Mouse (Mus musculus) liver, embryonic 15.5 days (tissue): Measurements from ENCODE around the gene Aurkb. TPM values are rescaled to one million over a fixed set of nuclear protein-coding genes. Genes with fewer than 3 reads are reported as not detected.
"Not testable (repeated sequence)": the region's sequence is repeated elsewhere in the genome, so short reads cannot be mapped to it uniquely, and the experiment has no call there.

ENCODE experiments used
- ATAC-seq: fragments of 200-750 bp; cut with Nextera tagmentation; 2 replicates; pipeline ENCODE4 v1.8.0; 2017; ENCODE audit warnings: moderate number of reproducible peaks, mild to moderate bottlenecking, moderate library complexity; ENCODE audit not compliant: insufficient read depth
- H3K27ac ChIP-seq: fragments of 300-500 bp; sonication (generic); replicated peaks from 2 replicates; pipeline ENCODE4 v1.5.1; 2015; ENCODE audit warnings: mild to moderate bottlenecking, inconsistent platforms
- H3K27me3 ChIP-seq: fragments of 300-500 bp; sonication (generic); 2 replicates; pipeline ENCODE4 v1.6.1; 2015; ENCODE audit warnings: mild to moderate bottlenecking, inconsistent platforms
- H3K36me3 ChIP-seq: fragments of 300-500 bp; sonication (generic); replicated peaks from 2 replicates; pipeline ENCODE4 v1.6.1; 2015; ENCODE audit warnings: moderate library complexity, mild to moderate bottlenecking, inconsistent platforms
- H3K4me1 ChIP-seq: fragments of 300-500 bp; sonication (generic); replicated peaks from 2 replicates; pipeline ENCODE4 v1.6.1; 2015; ENCODE audit warnings: inconsistent platforms
- H3K4me2 ChIP-seq: fragments of 300-500 bp; sonication (generic); 2 replicates; pipeline ENCODE4 v1.6.1; 2015; ENCODE audit warnings: moderate library complexity, mild to moderate bottlenecking, inconsistent platforms
- H3K4me3 ChIP-seq: fragments of 300-500 bp; sonication (generic); replicated peaks from 2 replicates; pipeline ENCODE4 v1.5.1; 2015; ENCODE audit warnings: mild to moderate bottlenecking, inconsistent platforms
- H3K9ac ChIP-seq: fragments of 300-500 bp; sonication (generic); 2 replicates; pipeline ENCODE4 v1.6.1; 2015; ENCODE audit warnings: moderate library complexity, mild to moderate bottlenecking, inconsistent platforms
- H3K9me3 ChIP-seq: fragments of 300-500 bp; sonication (generic); replicated peaks from 2 replicates; pipeline ENCODE4 v1.6.1; 2016; ENCODE audit warnings: inconsistent platforms
- WGBS: fragments of 180-500 bp; shearing (Covaris S2); methylation state at CpG from one replicate; pipeline ENCODE4 v1.1.7; 2015; ENCODE audit warnings: mixed read lengths; ENCODE audit not compliant: insufficient replicate concordance; 5-methylcytosine and 5-hydroxymethylcytosine counted together
- polyA plus RNA-seq: library from polyadenylated mRNA; unstranded; fragments of >200 nt; fragmentation: Nextera tagmentation; extraction: Ambion mirVana; gene quantifications from 2 replicates; pipeline ENCODE4 v1.2.1, GENCODE M21; 2015

Aurkb gene
- polyA plus RNA-seq, 1 experiment from 2014 or later, result 111 TPM

DNA sequence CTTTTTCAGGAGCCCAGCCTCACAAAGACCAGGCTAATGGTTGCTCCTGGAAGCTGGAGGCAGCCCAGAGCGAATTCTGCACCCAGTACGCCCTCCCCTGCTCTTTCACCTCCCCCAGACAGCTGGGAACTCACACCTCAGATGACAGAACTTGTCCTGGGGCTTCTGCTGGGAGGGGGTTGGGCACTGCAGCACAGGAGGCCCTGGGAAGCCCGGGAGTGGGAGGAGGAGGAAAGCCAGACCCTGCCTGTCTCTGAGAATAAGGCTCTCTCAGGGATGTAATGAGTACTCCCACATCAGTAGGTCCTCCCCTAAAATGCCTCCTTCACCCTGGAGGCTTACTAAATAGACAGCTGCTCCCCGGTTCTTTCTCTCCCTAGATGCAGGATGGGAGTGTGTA lies 41.6 kb downstream of the Aurkb start:
- H3K27me3 ChIP-seq, result peaks cover 6% of the 10 kb centered on the region; the same call in 1 of the 2 replicates
- no peak for ATAC-seq
- H3K4me2 ChIP-seq, result no peak overlapping the region
- H3K36me3 ChIP-seq, result peaks cover 27% of the 10 kb centered on the region
- H3K27ac ChIP-seq, result no peak overlapping the region; the same call in 1 of the 2 replicates
- H3K4me3 ChIP-seq, result no peak overlapping the region
- 47% methylated on average over 4 of the region's 4 CpGs for WGBS
- no peaks in the 10 kb centered on the region for H3K9me3 ChIP-seq
- H3K4me1 ChIP-seq, result peaks cover 38% of the 10 kb centered on the region
- H3K9ac ChIP-seq, result no peak overlapping the region

DNA sequence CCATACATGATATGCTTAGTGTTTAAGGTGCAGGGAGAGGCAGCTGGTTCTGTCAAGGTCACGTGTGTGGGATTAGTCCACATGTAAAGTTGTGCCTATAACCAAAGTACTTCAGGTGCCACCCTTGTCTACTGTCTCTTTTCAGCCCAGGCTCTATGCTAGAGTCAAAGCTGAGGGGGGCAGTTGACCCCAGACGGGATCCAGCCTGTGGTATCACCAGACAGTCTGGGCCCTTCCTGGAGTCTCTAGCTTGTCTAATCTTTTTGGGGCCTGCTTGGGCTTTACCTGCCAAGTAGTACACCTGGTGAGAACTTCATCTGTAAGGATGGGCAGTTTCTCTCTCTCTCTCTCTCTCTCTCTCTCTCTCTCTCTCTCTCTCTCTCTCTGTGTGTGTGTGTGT lies 42.1 kb downstream of the Aurkb start:
- ATAC-seq, result no peak
- WGBS, result 50% methylated on average over 2 of the region's 2 CpGs
- H3K27ac ChIP-seq, result no peak overlapping the region; the same call in 1 of the 2 replicates
- peak overlapping the region; percentile 82 for H3K4me2 ChIP-seq
- H3K36me3 ChIP-seq, result peaks cover 31% of the 10 kb centered on the region
- peaks cover 5% of the 10 kb centered on the region; the same call in 1 of the 2 replicates for H3K27me3 ChIP-seq
- no peaks in the 10 kb centered on the region for H3K9me3 ChIP-seq
- peaks cover 43% of the 10 kb centered on the region for H3K4me1 ChIP-seq
- H3K4me3 ChIP-seq, result no peak overlapping the region
- H3K9ac ChIP-seq, result no peak overlapping the region

DNA sequence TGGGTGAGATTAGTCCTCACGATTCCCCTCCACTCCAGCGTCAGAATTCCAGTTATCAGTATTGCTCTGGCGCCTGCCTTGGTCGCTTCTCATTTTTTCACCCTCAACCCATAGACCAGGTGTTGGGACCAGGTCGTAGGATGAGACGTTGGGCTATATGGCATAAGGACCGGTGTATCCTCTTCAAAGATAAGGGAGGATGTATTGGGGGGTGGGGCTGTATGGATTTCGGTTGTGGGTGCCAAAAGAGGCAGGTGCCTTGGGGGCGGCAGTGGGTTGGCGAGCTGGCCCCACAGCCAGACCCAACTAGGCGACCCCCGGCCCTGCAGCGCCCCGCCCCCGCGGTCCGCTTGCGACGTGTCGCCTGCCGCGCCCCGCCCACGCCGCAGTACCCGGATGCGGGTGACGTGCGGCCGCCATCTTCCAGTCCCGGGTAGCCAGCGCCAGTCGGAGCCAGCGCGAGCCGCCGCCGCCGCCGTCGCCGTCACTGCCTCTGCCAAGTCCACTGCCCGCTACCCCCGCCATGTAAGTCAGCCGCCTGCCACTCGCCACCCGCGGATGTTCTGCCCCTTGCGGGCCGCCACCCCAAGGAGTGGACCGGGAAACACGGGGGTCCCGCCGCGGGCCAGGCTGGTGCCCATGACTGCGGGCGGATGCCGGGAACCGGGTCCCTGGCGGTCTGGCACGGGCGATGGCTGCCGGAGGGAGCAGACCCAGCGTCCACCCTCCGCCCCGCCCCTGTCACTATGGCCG lies 42.8 kb downstream of the Aurkb start, which contains the start of gene Vamp2:
Vamp2 (plus strand) TSS at position 388 of the 753 bp plus-strand sequence.
- WGBS, result 1% methylated on average over 65 of the region's 67 CpGs
- H3K4me1 ChIP-seq, result peaks cover 47% of the 10 kb centered on the region
- H3K9ac ChIP-seq, result peak within 1 kb of the TSS; percentile 100

DNA sequence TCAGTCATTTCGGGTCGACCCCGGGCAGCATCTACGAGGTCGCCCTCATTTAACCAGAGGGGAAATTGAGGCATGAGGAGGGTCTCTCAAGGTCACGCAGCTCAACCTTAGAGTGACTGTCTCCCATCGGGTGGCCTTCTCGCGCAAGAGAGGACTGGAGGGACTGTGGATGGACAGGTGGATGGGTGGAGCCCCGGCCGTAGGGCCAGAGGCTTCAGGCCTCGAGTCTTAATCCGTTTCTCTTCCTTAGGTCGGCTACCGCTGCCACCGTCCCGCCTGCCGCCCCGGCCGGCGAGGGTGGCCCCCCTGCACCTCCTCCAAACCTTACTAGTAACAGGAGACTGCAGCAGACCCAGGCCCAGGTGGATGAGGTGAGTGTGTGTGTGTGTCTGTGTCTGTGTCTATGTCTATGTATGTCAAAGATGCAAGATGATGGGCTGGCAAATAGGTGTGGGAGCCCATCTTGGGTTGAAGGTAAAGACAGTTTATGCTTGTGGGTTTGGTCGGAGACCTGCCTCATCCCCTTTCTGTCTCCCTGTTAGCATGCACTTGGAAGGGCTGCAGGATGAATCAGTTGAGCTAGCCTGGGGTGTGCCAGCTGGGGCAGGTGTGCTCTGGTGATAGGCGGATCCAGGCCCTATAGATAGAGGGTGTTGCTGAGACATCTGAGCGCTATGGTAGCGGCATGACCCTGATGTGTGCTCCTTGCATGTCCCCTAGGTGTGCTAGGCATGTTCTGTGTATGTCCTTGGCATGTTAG lies 43.6 kb downstream of the Aurkb start:
- Histone ChIP-seq H3K4me3 (peak overlapping the region; percentile 99), H3K4me1 (peaks cover 51% of the 10 kb centered on the region), H3K9me3 (no peaks in the 10 kb centered on the region), H3K4me2 (peak overlapping the region; percentile 82), H3K36me3 (peaks cover 34% of the 10 kb centered on the region), H3K27me3 (no peaks in the 10 kb centered on the region), H3K27ac (peak overlapping the region; percentile 94), H3K9ac (peak overlapping the region; percentile 100)
- peak; percentile 82 for ATAC-seq
- 5% methylated on average over 25 of the region's 25 CpGs for WGBS

More for the DNA sequence above, 42.8 kb downstream of the Aurkb start, which contains the start of gene Vamp2:
- peak within 1 kb of the TSS; percentile 82 for H3K4me2 ChIP-seq
- peak within 1 kb of the TSS; percentile 94 for H3K27ac ChIP-seq
- H3K27me3 ChIP-seq, result no peaks in the 10 kb centered on the region
- no peaks in the 10 kb centered on the region for H3K9me3 ChIP-seq
- ATAC-seq, result peak; percentile 57
- H3K36me3 ChIP-seq, result peaks cover 34% of the 10 kb centered on the region
- H3K4me3 ChIP-seq, result peak within 1 kb of the TSS; percentile 99

DNA sequence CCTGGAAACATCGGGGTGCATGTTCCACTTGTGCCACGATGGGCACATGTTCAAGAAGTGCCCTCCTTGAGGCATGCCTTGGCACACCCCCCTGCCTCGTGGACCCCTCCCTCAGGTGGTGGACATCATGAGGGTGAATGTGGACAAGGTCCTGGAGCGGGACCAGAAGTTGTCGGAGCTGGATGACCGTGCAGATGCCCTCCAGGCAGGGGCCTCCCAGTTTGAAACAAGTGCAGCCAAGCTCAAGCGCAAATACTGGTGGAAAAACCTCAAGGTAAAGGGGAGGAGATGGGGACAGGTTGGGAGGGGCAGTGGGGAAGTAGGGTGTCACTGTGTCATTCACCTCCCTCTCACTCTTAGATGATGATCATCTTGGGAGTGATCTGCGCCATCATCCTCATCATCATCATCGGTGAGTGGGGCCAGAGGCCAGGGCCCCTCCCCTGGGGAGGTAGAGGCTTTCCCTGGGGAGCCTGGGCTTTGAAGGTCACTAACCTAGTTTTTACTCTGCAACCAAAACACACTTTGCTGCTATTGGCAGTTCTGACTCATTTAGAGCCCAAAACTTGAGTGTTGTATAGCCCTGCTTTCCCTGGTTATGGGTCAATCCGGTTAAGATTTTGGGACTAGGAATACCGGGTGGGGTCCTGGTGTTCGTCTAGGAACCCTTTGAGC lies 44.3 kb downstream of the Aurkb start:
- Histone ChIP-seq H3K9me3 (no peaks in the 10 kb centered on the region), H3K9ac (peak overlapping the region; percentile 100), H3K4me2 (peak overlapping the region; percentile 82), H3K36me3 (peaks cover 34% of the 10 kb centered on the region), H3K4me1 (peaks cover 58% of the 10 kb centered on the region), H3K27ac (peak overlapping the region; percentile 94), H3K4me3 (peak overlapping the region; percentile 99), H3K27me3 (no peaks in the 10 kb centered on the region)
- 80% methylated on average over 12 of the region's 12 CpGs for WGBS
- ATAC-seq, result no peak

DNA sequence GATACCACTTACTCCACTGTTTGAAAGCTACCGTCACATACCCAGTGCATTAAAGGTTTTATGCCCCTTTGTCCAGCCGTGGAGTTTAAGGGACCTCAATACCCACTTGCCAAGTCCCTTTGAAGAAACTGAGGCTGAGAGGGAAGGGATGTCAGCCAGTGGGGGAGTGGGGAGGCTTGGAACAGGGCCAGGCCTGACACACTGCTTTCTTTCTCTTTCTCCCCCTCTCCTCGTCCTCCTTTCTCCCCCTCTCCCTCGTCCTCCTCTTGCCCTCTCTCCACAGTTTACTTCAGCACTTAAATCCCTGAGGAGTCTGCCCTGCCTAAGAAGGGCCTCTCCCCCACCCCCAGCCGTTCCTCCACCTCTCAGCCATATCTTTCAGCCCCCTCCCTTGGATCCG lies 44.9 kb downstream of the Aurkb start:
- Histone ChIP-seq H3K9ac (no peak overlapping the region), H3K4me2 (peak overlapping the region; percentile 82), H3K27ac (peak overlapping the region; percentile 94), H3K36me3 (peaks cover 34% of the 10 kb centered on the region), H3K4me3 (no peak overlapping the region; the same call in 1 of the 2 replicates), H3K27me3 (no peaks in the 10 kb centered on the region), H3K9me3 (no peaks in the 10 kb centered on the region), H3K4me1 (peaks cover 62% of the 10 kb centered on the region)
- no peak for ATAC-seq
- 70% methylated on average over 6 of the region's 6 CpGs for WGBS

DNA sequence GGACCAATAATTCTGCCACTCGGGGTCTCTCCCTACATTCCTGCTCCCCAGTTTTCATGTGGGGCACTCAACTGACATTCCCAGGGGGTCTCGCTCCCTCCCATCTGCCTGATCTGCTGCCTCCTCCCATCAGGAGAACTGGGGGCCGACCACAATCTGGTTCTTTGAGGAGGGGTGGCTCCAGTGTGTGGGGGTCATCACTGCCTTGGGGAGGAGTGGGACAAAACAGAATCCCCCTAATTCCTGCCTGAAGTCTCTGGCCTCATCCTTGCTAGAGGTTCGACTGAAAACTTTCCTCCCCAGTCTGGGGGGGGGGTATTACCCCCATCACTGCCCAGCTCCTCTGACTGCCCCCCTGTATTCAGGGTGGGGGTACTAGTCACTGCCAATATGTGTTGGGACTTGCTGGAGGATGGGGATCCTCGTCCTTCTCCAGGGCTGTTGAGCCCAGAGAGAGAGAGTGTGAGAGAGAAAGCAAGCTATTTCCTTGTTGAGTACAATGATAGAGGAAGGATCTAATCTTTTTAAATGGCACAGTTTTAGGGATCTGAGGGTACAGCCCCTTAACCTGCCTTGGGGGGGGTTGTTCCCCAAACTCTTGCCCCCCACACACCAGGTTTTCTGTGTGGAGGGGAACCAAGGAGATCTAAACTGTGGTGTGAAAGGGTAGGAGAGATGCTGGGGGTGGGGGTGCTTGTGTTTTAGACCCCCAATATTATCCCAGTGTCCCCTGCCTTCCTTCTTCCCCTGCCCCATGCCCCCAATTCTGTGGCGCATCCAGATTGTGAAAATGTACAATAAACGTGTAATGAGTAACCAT lies 46.3 kb downstream of the Aurkb start:
- WGBS, result 56% methylated on average over 7 of the region's 7 CpGs
- no peak overlapping the region; the same call in 1 of the 2 replicates for H3K27ac ChIP-seq
- no peak overlapping the region for H3K4me3 ChIP-seq
- no peaks in the 10 kb centered on the region for H3K27me3 ChIP-seq
- H3K36me3 ChIP-seq, result peaks cover 34% of the 10 kb centered on the region
- no peak overlapping the region for H3K4me2 ChIP-seq
- H3K4me1 ChIP-seq, result peaks cover 76% of the 10 kb centered on the region
- no peaks in the 10 kb centered on the region for H3K9me3 ChIP-seq
- no peak overlapping the region for H3K9ac ChIP-seq
- no peak for ATAC-seq

DNA sequence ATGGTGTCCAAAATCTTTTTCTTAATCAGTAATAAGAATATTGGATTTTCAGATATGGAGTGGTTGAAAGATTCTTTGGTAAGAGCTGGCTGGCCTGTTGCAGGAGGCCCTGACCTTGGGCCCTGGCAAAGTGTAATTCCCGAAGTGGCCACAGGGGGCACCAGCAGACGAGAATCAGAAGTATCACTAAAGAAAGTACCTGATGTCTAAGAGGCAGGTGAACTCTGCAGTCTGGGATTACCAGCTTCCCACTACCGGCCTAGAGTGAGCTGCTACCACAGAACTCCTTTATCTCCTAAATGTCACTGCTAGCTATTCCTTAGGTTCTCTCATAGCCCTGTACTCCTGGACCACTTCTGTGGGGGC lies 46.9 kb downstream of the Aurkb start:
- Histone ChIP-seq H3K27ac (no peak overlapping the region), H3K36me3 (peaks cover 34% of the 10 kb centered on the region), H3K4me3 (no peak overlapping the region), H3K9me3 (no peaks in the 10 kb centered on the region), H3K4me2 (no peak overlapping the region), H3K4me1 (peaks cover 82% of the 10 kb centered on the region), H3K9ac (no peak overlapping the region), H3K27me3 (no peaks in the 10 kb centered on the region)
- WGBS, result under 1% methylated on average over 3 of the region's 3 CpGs
- no peak for ATAC-seq

DNA sequence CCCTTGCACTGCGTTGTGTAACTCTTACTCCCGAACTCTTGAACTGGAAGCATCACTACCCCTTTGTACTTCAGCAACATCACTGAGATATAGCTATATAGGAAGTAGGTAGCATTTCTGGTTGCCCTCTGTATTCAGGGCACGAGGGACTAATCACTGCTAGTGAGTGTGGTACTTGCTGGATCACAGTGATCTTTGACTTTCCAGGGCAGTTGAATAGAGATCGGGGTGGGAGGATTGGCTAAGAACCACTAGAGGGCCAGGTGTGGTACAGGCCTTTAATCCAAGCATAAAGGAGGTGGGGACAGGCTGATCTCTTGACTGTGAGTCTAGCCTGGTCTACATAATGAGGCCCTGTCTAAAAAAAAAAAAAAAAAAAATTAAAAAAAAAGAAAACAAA lies 47.4 kb downstream of the Aurkb start:
- H3K36me3 ChIP-seq, result peaks cover 34% of the 10 kb centered on the region
- H3K27me3 ChIP-seq, result no peaks in the 10 kb centered on the region
- 74% methylated on average over 4 of the region's 4 CpGs for WGBS
- H3K9me3 ChIP-seq, result no peaks in the 10 kb centered on the region
- no peak overlapping the region for H3K27ac ChIP-seq
- no peak overlapping the region for H3K9ac ChIP-seq
- no peak for ATAC-seq
- peaks cover 87% of the 10 kb centered on the region for H3K4me1 ChIP-seq
- H3K4me3 ChIP-seq, result no peak overlapping the region
- H3K4me2 ChIP-seq, result no peak overlapping the region

DNA sequence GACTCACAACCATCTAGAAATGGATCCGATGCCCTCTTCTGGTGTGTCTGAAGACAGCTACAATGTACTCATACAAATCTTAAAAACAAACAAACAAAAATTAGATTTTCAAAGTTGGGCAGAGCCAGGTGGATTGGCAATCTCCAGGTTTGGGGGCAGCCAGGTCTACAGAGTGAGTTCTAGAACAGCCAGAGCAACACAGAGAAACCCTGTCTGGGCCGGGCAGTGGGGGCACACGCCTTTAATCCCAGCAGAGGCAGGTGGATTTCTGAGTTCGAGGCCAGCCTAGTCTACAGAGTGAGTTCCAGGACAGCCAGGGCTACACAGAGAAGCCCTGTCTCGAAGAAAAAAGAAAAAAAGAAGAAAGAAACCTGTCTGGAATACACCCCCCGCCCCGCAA lies 48.4 kb downstream of the Aurkb start:
- not testable (repeated sequence) for H3K27me3 ChIP-seq, ATAC-seq, H3K4me3 ChIP-seq, H3K9ac ChIP-seq, H3K9me3 ChIP-seq
- Histone ChIP-seq H3K4me2 (0 out of 2 replicates have a peak overlapping the region, but pooled peaks have one; percentile 94), H3K36me3 (peaks cover 34% of the 10 kb centered on the region), H3K4me1 (peaks cover 90% of the 10 kb centered on the region), H3K27ac (peak overlapping the region; percentile 94; the same call in 1 of the 2 replicates)
- WGBS, result 82% methylated on average over 7 of the region's 7 CpGs
